Mouse (Mus musculus) forebrain, embryonic 15.5 days (tissue): ENCODE data around the gene Ddx23. TPM values are rescaled to one million over a fixed set of nuclear protein-coding genes. Genes with fewer than 3 reads are reported as not detected.

Experiments used
- ATAC-seq: fragments of 200-750 bp; cut with Nextera tagmentation; replicated peaks from 2 replicates; pipeline ENCODE4 v1.8.0; 2017; ENCODE audit warnings: mild to moderate bottlenecking, moderate TSS enrichment, moderate library complexity
- H3K27ac ChIP-seq: fragments of 300-500 bp; sonication (generic); replicated peaks from 2 replicates; pipeline ENCODE4 v1.5.1; 2015; ENCODE audit warnings: mild to moderate bottlenecking, inconsistent platforms
- H3K27me3 ChIP-seq: fragments of 300-500 bp; sonication (generic); 2 replicates; pipeline ENCODE4 v1.6.1; 2015; ENCODE audit warnings: inconsistent platforms
- H3K36me3 ChIP-seq: fragments of 300-500 bp; sonication (generic); 2 replicates; pipeline ENCODE4 v1.6.1; 2015; ENCODE audit warnings: mild to moderate bottlenecking, inconsistent platforms
- H3K4me1 ChIP-seq: fragments of 300-500 bp; sonication (generic); 2 replicates; pipeline ENCODE4 v1.6.1; 2015; ENCODE audit warnings: inconsistent platforms
- H3K4me2 ChIP-seq: fragments of 300-500 bp; sonication (generic); replicated peaks from 2 replicates; pipeline ENCODE4 v1.6.1; 2015; ENCODE audit warnings: mild to moderate bottlenecking, inconsistent platforms
- H3K4me3 ChIP-seq: fragments of 300-500 bp; sonication (generic); 2 replicates; pipeline ENCODE4 v1.5.1; 2015; ENCODE audit warnings: mild to moderate bottlenecking, inconsistent platforms
- H3K9ac ChIP-seq: fragments of 300-500 bp; sonication (generic); replicated peaks from 2 replicates; pipeline ENCODE4 v1.6.1; 2015; ENCODE audit warnings: mild to moderate bottlenecking, inconsistent platforms
- H3K9me3 ChIP-seq: fragments of 300-500 bp; sonication (generic); 2 replicates; pipeline ENCODE4 v1.6.1; 2016; ENCODE audit warnings: inconsistent platforms
- WGBS: fragments of 180-500 bp; shearing (Covaris S2); methylation state at CpG from one replicate; pipeline ENCODE4 v1.1.7; 2015; ENCODE audit warnings: mixed read lengths; 5-methylcytosine and 5-hydroxymethylcytosine counted together
- polyA plus RNA-seq: library from polyadenylated mRNA; unstranded; fragments of >200 nt; fragmentation: Nextera tagmentation; extraction: Ambion mirVana; gene quantifications from 2 replicates; pipeline ENCODE4 v1.2.1, GENCODE M21; 2015

The Ddx23 gene
- polyA plus RNA-seq, 1 experiment from 2014 or later, result 25.0 TPM

DNA sequence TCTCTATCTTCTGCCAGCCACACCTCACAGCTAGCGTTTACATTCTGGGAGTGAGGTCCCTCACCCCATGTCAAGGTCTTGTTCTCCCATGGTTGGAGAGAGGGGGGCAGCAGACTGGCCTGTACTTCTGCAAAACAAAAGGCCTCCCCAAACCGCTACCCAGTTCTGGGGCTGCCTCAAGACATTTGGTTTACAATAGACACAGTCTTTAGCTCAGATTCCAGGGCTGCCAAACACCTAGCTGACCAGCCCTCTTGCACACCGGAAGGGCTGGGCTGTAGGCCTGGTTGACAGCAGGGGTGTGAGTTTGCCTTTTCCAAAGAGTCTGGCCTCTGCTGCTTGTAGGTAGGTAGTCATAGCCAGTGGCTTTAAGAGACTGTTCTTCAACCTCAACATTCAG lies 25.5 kb downstream of the Ddx23 start:
- no peak for ATAC-seq
- H3K27ac ChIP-seq, result no peak overlapping the region
- 36% methylated on average over 3 of the region's 3 CpGs for whole genome bisulfite sequencing
- peaks cover 33% of the 10 kb centered on the region for H3K36me3 ChIP-seq
- H3K27me3 ChIP-seq, result no peaks in the 10 kb centered on the region
- H3K4me3 ChIP-seq, result peak overlapping the region; percentile 76
- no peaks in the 10 kb centered on the region for H3K9me3 ChIP-seq
- peaks cover 43% of the 10 kb centered on the region for H3K4me1 ChIP-seq
- peak overlapping the region; percentile 91; the same call in 1 of the 2 replicates for H3K9ac ChIP-seq
- peak overlapping the region; percentile 86 for H3K4me2 ChIP-seq

DNA sequence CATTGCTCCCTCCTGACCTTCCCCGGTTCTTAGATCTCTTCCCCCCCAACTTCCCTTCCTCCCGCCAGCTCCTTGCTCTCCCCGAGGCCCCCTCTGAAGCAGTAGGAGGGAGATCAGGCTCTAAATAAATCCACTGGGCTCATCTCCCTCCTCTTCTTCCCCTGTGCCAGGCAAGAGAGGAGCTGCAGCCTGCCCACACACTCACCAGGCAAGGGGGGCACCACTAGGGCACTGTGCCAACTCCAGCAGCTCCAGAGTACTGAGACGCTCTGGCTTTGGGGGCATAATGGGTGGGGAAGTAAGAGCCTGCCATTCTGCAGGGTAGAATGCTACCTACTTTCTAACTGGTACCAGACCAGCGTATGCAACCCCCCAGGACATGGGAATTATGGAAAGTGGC lies 26.2 kb downstream of the Ddx23 start:
- Histone ChIP-seq H3K4me2 (peak overlapping the region; percentile 86), H3K9ac (peak overlapping the region; percentile 91), H3K27me3 (no peaks in the 10 kb centered on the region; the same call in 1 of the 2 replicates), H3K4me1 (peaks cover 49% of the 10 kb centered on the region), H3K4me3 (peak overlapping the region; percentile 76), H3K9me3 (no peaks in the 10 kb centered on the region), H3K27ac (peak overlapping the region; percentile 21; the same call in 1 of the 2 replicates), H3K36me3 (peaks cover 27% of the 10 kb centered on the region)
- no peak for ATAC-seq
- WGBS, result 17% methylated on average over 5 of the region's 5 CpGs

DNA sequence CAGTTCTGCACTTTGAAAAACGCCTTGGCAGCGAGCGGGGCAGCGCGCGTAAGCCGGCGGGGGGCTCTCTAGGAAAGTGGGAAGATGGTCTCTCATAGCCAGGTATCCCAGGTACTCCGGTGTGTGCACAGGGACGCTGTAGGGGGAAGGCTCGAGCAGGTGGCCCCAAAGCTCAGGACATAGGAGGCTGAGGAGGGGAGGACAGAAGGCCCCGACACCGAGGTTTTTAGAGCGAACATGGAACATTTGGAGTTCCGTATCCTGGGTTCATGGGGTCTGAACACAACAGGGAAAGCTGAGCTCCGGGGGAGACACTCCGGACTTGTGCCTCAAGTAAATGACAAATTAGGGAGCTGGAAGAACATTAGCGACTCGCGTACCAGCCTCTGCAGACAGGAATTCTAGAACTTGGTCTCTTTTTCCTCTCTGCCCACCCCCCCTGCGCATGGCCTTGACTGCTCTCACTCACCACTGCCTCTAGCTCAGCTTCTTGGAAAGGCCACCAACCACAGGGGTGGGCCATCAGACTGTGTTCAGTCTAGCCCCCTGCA lies 27.3 kb downstream of the Ddx23 start:
- no peak; the same call in 1 of the 2 replicates for ATAC-seq
- peaks cover 54% of the 10 kb centered on the region for H3K4me1 ChIP-seq
- WGBS, result 2% methylated on average over 21 of the region's 21 CpGs

DNA sequence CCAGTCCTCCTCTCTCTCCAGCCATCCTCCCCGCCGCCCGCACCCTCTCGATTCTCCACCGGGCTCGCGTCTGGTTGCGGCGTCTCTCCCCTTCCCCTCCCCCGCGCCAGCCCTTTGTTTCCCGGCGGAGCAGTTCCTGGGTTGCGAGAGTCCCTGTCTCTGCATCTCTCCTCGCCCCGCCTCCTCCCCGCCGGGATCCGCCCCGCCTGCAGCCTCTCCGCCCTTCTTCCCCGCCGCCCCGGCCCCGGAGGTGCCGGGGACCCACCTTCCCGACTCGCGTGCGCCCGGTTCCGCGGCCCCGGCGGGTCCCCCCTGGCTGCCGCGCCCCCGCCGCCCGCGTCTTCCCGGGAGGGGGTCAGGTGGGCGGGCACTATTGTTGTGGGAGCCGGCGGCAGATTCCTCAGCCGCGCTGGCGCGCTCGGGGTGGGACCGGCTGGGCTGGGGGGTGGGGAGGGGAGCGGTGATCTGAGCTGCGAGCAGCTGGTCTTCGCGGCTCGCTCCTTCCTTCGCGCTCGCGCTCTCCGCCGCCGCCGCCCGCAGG lies 28.1 kb downstream of the Ddx23 start:
- H3K4me1 ChIP-seq, result peaks cover 54% of the 10 kb centered on the region
- peak; percentile 76 for ATAC-seq

More for the DNA sequence above, 27.3 kb downstream of the Ddx23 start:
- Histone ChIP-seq H3K4me2 (peak overlapping the region; percentile 86), H3K27ac (peak overlapping the region; percentile 98), H3K4me3 (peak overlapping the region; percentile 76), H3K36me3 (peaks cover 15% of the 10 kb centered on the region), H3K9ac (peak overlapping the region; percentile 91), H3K27me3 (no peaks in the 10 kb centered on the region; the same call in 1 of the 2 replicates), H3K9me3 (no peaks in the 10 kb centered on the region)

DNA sequence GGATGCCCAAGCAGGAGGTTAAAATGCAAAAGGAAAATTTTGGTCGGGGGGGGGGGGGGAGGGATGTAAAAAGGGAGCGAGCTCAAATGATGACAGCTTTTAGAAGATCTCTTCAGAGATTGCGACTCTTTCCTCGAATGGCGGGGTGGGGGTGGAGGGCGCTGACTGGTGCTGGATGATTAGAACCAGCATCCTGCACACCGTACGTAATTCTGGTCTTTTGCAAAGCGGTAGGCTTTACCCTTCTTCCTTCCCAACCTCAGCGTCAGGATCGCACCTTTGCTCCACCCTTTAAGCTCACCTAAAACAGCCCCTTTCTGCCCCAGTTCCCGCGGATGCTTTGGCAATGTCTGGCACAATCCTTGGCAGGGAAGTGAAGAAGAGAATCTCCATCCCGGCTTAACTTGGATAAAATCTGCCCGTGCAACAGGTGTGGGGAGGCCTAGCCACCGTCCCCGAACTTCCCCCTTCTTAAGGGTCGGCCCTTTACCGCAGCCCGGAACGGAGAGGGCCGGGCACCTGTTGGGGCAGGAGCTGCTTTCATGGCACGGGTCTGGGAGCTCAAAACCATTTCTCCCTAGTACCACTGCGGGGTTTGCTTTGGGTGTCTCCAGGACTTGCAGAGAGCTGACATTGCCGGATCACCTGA lies 28.7 kb downstream of the Ddx23 start:
- WGBS, result under 1% methylated on average over 25 of the region's 25 CpGs
- Histone ChIP-seq H3K27me3 (peaks cover 9% of the 10 kb centered on the region; the same call in 1 of the 2 replicates), H3K4me3 (peak overlapping the region; percentile 76), H3K27ac (peak overlapping the region; percentile 98), H3K4me2 (peak overlapping the region; percentile 86), H3K4me1 (peaks cover 57% of the 10 kb centered on the region), H3K36me3 (peaks cover 3% of the 10 kb centered on the region; the same call in 1 of the 2 replicates), H3K9me3 (no peaks in the 10 kb centered on the region), H3K9ac (peak overlapping the region; percentile 91)
- peak; percentile 12; the same call in 1 of the 2 replicates for ATAC-seq

More for the DNA sequence above, 28.1 kb downstream of the Ddx23 start:
- H3K27me3 ChIP-seq, result peaks cover 3% of the 10 kb centered on the region; the same call in 1 of the 2 replicates
- H3K9ac ChIP-seq, result peak overlapping the region; percentile 91
- H3K9me3 ChIP-seq, result no peaks in the 10 kb centered on the region
- H3K4me2 ChIP-seq, result peak overlapping the region; percentile 86
- peak overlapping the region; percentile 76 for H3K4me3 ChIP-seq
- H3K36me3 ChIP-seq, result peaks cover 8% of the 10 kb centered on the region
- peak overlapping the region; percentile 98 for H3K27ac ChIP-seq
- WGBS, result under 1% methylated on average over 51 of the region's 65 CpGs

DNA sequence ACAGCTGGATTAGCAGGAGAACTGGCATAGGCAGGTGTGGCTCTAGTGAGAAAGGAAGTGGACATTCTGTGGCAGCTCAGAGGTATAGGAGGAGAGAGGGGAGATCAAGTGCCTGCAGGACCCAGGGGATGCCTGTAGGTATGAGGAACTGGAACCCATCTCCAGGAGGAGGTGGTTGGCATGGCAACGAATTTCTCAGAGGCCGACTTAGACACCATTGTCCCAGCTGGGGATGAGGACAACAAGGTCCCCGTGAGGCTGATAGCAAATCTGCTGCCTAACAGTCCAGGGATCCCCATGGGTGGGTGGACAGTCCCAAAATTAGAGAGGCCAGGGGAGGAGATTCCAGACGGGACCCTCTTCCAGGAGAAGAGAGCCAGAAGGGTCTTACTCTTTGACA lies 29.8 kb downstream of the Ddx23 start:
- H3K27ac ChIP-seq, result peak overlapping the region; percentile 98
- peaks cover 3% of the 10 kb centered on the region; the same call in 1 of the 2 replicates for H3K36me3 ChIP-seq
- no peaks in the 10 kb centered on the region for H3K9me3 ChIP-seq
- 2% methylated on average over 4 of the region's 4 CpGs for WGBS
- no peak for ATAC-seq
- H3K4me3 ChIP-seq, result peak overlapping the region; percentile 76
- H3K27me3 ChIP-seq, result peaks cover 11% of the 10 kb centered on the region; the same call in 1 of the 2 replicates
- H3K9ac ChIP-seq, result peak overlapping the region; percentile 91
- H3K4me1 ChIP-seq, result peaks cover 64% of the 10 kb centered on the region
- peak overlapping the region; percentile 86 for H3K4me2 ChIP-seq

DNA sequence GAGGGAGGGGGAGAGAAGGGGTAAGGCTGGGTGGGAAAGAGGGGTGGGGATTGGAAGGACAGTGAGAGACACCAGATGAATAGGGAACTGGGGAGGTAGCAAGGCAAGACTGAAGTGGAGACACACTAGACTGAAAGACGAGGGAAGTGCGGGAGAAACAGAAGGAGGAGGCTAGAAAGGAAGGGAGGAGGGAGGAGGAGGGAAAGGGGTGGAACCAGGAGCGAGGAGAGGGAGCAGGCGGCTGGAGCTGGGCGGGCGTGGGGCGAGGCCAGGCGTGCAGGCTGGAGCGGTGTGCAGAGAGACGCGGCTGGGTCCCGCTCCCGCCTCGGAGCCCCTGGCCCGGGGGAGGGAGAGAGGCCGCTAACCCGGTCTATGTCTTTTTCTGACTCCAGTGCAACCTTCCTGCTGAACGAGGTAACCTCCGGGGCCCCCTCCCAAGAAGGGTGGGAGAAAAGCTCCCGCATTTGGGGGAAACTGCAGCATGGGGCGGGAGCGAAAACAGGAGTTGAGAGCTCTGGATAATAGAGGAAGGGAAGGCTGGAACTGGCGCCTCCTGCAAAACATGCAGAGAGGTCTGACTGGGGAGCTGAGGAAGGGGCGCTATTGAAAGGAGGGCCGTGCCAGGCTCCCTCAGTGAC lies 30.5 kb downstream of the Ddx23 start:
- H3K9ac ChIP-seq, result peak overlapping the region; percentile 91
- H3K4me3 ChIP-seq, result peak overlapping the region; percentile 76
- no peaks in the 10 kb centered on the region for H3K9me3 ChIP-seq
- 1% methylated on average over 25 of the region's 25 CpGs for WGBS
- H3K4me1 ChIP-seq, result peaks cover 58% of the 10 kb centered on the region
- peaks cover 11% of the 10 kb centered on the region; the same call in 1 of the 2 replicates for H3K27me3 ChIP-seq
- ATAC-seq, result peak; percentile 62
- peak overlapping the region; percentile 98 for H3K27ac ChIP-seq
- peak overlapping the region; percentile 86 for H3K4me2 ChIP-seq
- no peaks in the 10 kb centered on the region for H3K36me3 ChIP-seq

DNA sequence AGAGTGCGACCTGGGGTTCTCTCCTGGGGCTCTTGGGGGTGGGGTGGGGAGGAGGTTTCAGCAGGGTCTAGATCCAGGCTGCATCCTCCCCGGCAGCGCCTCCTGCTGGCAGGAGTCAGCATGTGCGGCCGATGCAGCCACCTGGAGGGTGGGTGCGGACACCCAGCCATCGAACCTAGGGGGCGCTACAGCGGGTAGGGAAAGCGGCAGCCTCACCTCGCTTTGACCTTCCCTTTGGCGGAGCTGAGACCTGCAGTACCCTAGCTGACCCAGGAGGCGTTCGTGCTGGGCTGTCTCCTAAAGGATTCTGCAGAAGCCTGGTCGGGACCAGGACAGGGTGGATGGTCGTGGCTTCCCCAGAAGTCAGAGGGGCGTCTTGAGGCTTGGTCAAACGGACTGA lies 31.2 kb downstream of the Ddx23 start:
- Histone ChIP-seq H3K4me3 (peak overlapping the region; percentile 76), H3K4me1 (peaks cover 50% of the 10 kb centered on the region), H3K9ac (peak overlapping the region; percentile 91; the same call in 1 of the 2 replicates), H3K27me3 (peaks cover 11% of the 10 kb centered on the region; the same call in 1 of the 2 replicates), H3K27ac (peak overlapping the region; percentile 98), H3K9me3 (no peaks in the 10 kb centered on the region), H3K4me2 (peak overlapping the region; percentile 86), H3K36me3 (no peaks in the 10 kb centered on the region)
- 0 out of 2 replicates have a peak, but pooled peaks have one; percentile 3 for ATAC-seq
- under 1% methylated on average over 18 of the region's 18 CpGs for WGBS

DNA sequence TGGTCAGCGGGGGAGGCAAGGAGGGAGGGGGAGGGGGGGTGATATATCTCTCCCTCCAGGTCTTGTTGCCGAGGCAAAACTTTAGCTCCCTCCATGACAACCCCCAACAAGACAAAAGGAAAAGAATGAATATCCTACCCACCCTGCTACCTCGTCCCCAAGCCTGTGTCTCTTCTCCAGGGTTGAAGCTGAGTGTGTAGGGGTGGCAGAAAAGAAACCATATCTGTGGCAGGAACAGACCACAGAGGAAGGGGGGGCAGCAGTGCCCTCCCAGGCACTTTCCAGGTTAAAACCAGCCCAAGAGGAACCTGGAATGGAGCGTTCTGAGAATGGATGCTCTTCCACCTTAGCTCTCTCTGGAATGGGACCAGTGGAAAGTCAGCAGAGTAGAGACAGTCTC lies 32.2 kb downstream of the Ddx23 start, which contains the start of gene Cacnb3:
Gene Cacnb3 (plus strand): TSS at position 301 of the 400 bp plus-strand sequence.
- Histone ChIP-seq H3K4me1 (peaks cover 41% of the 10 kb centered on the region), H3K27ac (peak within 1 kb of the TSS; percentile 98), H3K27me3 (peaks cover 11% of the 10 kb centered on the region; the same call in 1 of the 2 replicates), H3K4me3 (peak within 1 kb of the TSS; percentile 76), H3K9me3 (no peaks in the 10 kb centered on the region), H3K4me2 (peak within 1 kb of the TSS; percentile 86), H3K36me3 (no peaks in the 10 kb centered on the region), H3K9ac (peak within 1 kb of the TSS; percentile 91; the same call in 1 of the 2 replicates)
- no peak for ATAC-seq
- WGBS, result 46% methylated on average over 4 of the region's 4 CpGs

DNA sequence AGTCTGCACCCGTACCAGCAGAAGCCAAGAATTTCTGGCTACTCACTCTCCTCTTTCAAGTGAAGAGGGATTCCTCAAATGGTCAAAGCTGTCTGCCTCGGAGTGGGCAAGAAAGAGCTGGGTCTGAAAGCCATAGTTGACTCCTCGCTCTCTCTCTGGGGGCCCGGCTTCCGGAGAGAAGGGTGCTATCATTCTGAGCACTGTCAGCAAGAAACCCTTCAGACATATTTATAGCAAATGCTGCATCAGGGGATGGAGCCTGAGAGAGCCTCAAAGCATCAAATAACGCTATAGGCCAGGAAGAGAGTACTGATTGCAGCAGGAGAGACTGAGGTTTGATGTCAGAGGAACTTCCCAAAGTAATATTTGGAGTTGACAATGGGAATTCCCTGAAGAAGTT lies 33.2 kb downstream of the Ddx23 start:
- Histone ChIP-seq H3K9ac (0 out of 2 replicates have a peak overlapping the region, but pooled peaks have one; percentile 1), H3K4me1 (peaks cover 40% of the 10 kb centered on the region), H3K9me3 (no peaks in the 10 kb centered on the region), H3K27me3 (peaks cover 11% of the 10 kb centered on the region; the same call in 1 of the 2 replicates), H3K36me3 (no peaks in the 10 kb centered on the region), H3K4me2 (0 out of 2 replicates have a peak overlapping the region, but pooled peaks have one; percentile 32), H3K27ac (no peak overlapping the region), H3K4me3 (no peak overlapping the region)
- 60% methylated on average over 6 of the region's 6 CpGs for WGBS
- ATAC-seq, result no peak

DNA sequence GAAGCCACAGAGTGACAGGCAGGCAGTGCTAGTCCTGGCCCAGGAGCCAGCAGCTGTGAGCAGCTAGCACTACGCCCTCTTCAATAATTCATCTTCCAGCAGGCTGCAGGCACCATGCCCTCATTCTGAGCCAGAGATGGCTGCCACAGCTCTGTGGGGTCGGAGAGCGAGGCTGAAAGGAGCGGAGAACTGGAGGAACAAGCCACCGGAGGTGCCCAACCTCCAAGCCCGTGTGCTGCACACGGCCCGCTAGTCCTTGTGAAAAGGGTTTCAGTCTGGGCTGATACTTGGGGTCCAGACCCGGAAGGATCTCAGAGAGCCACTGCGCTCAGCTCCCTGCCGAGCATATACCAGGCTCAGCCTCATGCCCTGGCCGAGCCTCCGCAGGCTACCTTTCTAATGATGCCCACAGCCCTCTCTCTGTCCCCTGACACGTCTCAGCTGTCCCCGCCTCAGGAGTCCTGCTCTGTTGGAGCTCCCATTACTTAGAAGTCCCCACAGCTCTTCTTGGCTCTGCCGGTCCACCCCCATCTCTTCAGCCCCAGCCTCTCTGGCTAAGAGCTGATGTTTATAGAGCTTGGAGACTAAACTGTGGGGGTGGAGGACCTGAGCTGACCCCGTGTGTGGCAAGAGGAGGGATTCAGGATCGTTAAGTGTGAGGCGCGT lies 34.0 kb downstream of the Ddx23 start:
- H3K9me3 ChIP-seq, result no peaks in the 10 kb centered on the region
- H3K4me2 ChIP-seq, result peak overlapping the region; percentile 32
- H3K4me3 ChIP-seq, result peak overlapping the region; percentile 13; the same call in 1 of the 2 replicates
- peaks cover 37% of the 10 kb centered on the region for H3K4me1 ChIP-seq
- peak overlapping the region; percentile 12; the same call in 1 of the 2 replicates for H3K9ac ChIP-seq
- peaks cover 11% of the 10 kb centered on the region; the same call in 1 of the 2 replicates for H3K27me3 ChIP-seq
- 9% methylated on average over 20 of the region's 20 CpGs for WGBS
- no peaks in the 10 kb centered on the region for H3K36me3 ChIP-seq
- H3K27ac ChIP-seq, result peak overlapping the region; percentile 34; the same call in 1 of the 2 replicates
- ATAC-seq, result no peak
